Mouse (Mus musculus): ENCODE results near the gene Sgms2.
A peak's percentile ranks its signal among the peaks of the same experiment; 100 is the strongest.

The Sgms2 gene

GRCm38 (mm10) chr3:131307811-131308210 is 183.4 kb downstream of the Sgms2 start:
- DNase-seq (ENCODE audit: low read depth, low spot score): no peak

GRCm38 (mm10) chr3:131306255-131306654 is 185.0 kb downstream of the Sgms2 start:
- DNase-seq (ENCODE audit: low read depth, low spot score): no peak

DNA sequence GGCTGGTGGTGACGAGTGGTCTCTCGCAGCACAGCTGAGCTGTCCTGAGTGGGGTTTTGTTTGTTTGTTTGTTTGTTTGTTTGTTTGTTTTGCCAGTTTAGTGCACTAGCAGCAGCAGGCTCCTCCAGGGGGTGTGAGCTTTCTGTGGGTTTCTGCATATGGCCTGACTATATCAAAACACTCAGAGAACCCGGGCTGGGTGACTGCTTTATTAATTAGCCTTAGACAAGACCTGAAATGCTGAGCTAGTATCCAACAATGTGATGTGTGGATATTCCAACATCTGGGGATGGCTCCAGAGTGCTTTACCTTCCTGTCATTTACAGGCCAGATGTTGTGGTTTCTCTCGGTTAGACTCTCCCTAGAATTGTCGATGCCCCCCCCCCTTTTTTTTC is 187.9 kb downstream of the Sgms2 start:
- no peak for DNase-seq (ENCODE audit: low read depth, low spot score)

GRCm38 (mm10) chr3:131302452-131303319 is 188.5 kb downstream of the Sgms2 start, which contains the start of gene Cyp2u1:
TSS of gene Cyp2u1 (minus strand) at chr3:131303227.
- peak; percentile 90 for DNase-seq (ENCODE audit: low read depth, low spot score)

- peak; percentile 66 for DNase-seq (ENCODE audit: low read depth, low spot score)
These were observed 191.3 kb downstream of the Sgms2 start for GRCm38 (mm10) chr3:131299908-131300307.

- no peak for DNase-seq (ENCODE audit: low read depth, low spot score)
These were observed 192.1 kb downstream of the Sgms2 start for GRCm38 (mm10) chr3:131299078-131299477.

GRCm38 (mm10) chr3:131296893-131297292 is 194.3 kb downstream of the Sgms2 start:
- no peak for DNase-seq (ENCODE audit: low read depth, low spot score)

GRCm38 (mm10) chr3:131295513-131296200 is 195.6 kb downstream of the Sgms2 start:
- DNase-seq (ENCODE audit: low read depth, low spot score): no peak

- DNase-seq (ENCODE audit: low read depth, low spot score): no peak
These were observed 196.7 kb downstream of the Sgms2 start for GRCm38 (mm10) chr3:131294503-131294902.

DNA sequence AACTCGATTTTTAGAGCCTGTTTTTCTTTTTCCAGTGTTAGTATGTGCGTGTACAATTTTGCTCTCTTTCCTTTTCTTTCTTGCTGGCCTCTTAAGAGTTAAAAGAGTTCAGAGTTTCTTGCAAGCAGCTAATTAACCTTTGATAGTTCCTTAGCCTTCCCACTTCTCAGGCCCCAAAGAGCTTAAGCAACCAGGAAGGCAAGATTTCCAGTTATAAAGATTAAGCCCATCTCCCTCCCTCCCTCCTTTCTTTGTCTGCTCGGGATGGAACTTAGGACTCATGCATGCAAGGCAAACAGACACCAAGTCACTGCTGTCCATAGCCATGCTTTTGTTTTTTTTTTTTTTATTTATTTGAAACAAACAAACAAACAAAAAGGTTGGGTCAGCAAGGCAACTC is 198.3 kb downstream of the Sgms2 start:
- no peak for DNase-seq (ENCODE audit: low read depth, low spot score)

DNA sequence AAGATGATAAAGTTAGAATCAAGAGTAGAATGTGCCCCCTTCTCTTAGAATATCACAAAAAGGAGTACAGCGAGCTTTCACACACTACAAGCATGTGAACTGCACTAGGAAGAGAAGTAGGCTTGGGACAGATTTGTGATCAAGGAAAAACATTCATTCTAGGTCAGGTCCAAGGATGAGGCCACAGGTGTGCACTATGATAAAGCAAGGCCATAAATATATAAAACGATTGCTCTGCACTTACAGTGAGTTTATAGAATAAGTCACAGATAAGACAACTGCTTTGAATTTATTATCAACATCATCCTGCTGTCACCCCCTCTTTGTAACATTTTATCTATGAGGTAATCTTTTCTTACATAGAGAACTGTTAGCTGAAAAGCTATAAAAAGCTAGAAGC is 198.9 kb downstream of the Sgms2 start:
- no peak for DNase-seq (ENCODE audit: low read depth, low spot score)

- DNase-seq (ENCODE audit: low read depth, low spot score): no peak
These were observed 199.3 kb downstream of the Sgms2 start for GRCm38 (mm10) chr3:131291890-131292289.

- no peak for DNase-seq (ENCODE audit: low read depth, low spot score)
These were observed 217.1 kb downstream of the Sgms2 start for GRCm38 (mm10) chr3:131274151-131274550.

- DNase-seq (ENCODE audit: low read depth, low spot score): peak; percentile 36
These were observed 218.7 kb downstream of the Sgms2 start for GRCm38 (mm10) chr3:131272374-131273100.

- DNase-seq (ENCODE audit: low read depth, low spot score): peak; percentile 84
These were observed 219.4 kb downstream of the Sgms2 start, which contains the start of gene Hadh for GRCm38 (mm10) chr3:131271559-131272373. TSS of gene Hadh (minus strand) at chr3:131272101.

DNA sequence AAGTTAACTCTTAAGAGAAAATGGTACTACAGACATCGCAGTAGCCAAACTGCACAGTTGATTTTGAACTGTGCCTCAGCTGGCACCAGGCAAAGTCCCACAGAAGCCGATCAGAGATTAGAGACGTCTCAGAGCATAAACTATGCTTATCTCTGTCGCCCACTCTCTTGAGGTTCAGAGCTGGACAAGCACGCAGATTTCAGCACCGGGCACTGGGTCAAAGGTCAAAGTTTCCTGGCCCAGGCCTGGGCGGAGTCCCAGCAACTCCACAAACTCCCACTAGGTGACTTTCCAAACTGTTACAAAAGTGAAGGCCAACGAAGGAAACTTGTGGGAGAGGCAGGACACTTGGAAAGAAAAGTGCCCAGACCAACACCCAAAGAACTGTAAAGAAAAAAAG is 220.1 kb downstream of the Sgms2 start:
- peak; percentile 48 for DNase-seq (ENCODE audit: low read depth, low spot score)

DNA sequence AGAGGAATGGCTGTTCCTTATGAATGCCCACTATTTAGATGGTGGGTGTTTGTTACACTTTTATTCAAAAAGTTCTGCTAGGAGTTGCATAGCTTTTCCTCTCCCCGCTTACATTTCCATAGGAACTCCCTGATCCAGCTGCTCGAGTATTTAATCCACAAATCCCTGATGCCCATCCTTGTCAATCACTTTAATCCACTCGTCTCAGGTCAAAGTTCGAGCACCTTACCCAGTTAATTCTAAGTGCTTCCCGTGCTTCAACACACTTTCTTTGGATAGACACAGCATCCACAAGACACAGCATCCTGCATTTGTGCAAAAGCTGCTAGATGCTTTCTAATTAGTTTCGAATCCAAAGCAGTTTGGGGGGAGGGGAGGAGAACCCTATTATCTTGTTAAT is 220.8 kb downstream of the Sgms2 start:
- no peak for DNase-seq (ENCODE audit: low read depth, low spot score)
